Mouse (Mus musculus): Measurements from ENCODE around the gene Pdgfa. TPM values are rescaled to one million over a fixed set of nuclear protein-coding genes. Genes with fewer than 3 reads are reported as not detected.

The Pdgfa gene
- total RNA-seq, 2 experiments from 2014 or later: 0.25 to 1.3 TPM

Other genes starting within 250 kb of the Pdgfa start
- gene Fam20c, start 242.9 kb downstream of the Pdgfa start, total RNA-seq (2015): 2.0 and 3.4 TPM in 2 replicates
- gene Fam20c, start 242.9 kb downstream of the Pdgfa start, total RNA-seq (2017): 2.5 and 6.3 TPM in 2 replicates
- gene Gm5294, start 177.3 kb downstream of the Pdgfa start, total RNA-seq (2015): not detected in 2 replicates
- gene Gm5294, start 177.3 kb downstream of the Pdgfa start, total RNA-seq (2017): not detected in 2 replicates
- gene Prkar1b, start 152.6 kb upstream of the Pdgfa start, total RNA-seq (2015): 0.81 and 2.6 TPM in 2 replicates
- 0.21 and 0.64 TPM in 2 replicates for gene Prkar1b, start 152.6 kb upstream of the Pdgfa start, total RNA-seq (2017)
- 11.6 and 15.8 TPM in 2 replicates for gene Dnaaf5, start 152.9 kb upstream of the Pdgfa start, total RNA-seq (2015)
- 8.1 and 9.3 TPM in 2 replicates for gene Dnaaf5, start 152.9 kb upstream of the Pdgfa start, total RNA-seq (2017)
- gene Sun1, start 203.3 kb upstream of the Pdgfa start, total RNA-seq (2015): 18.8 and 21.5 TPM in 2 replicates
- 37.2 and 37.4 TPM in 2 replicates for gene Sun1, start 203.3 kb upstream of the Pdgfa start, total RNA-seq (2017)

All from megakaryocyte progenitor cell, adult 5-6 weeks (primary cell).